Mouse (Mus musculus): ENCODE results near the gene Atg13. TPM values are rescaled to one million over a fixed set of nuclear protein-coding genes. Genes with fewer than 3 reads are reported as not detected.

Atg13 gene
- polyA plus RNA-seq, 1 experiment from 2014 or later: 34.0 TPM

DNA sequence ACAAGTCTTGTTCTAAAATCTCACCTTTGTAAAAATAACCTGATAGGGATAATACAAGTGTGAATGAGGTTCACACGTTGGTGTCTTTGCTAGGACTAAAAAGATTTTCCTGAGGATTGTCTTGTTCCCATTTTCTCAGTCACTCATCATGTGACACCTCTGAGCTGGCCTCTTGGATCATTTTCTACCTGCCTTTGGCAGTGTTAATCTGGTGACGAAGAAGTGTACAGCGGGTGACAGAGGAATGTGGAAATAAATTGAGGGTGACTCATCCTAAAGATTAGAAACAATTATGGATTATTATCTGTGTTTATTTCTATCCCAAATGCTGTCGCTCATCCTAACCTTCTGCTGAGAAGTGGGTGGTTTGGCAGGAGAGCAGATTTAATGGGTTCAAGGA lies 13.0 kb upstream of the Atg13 start:
- H3K4me1 ChIP-seq (replicated peaks): no peaks in the 10 kb centered on the region
- no peak overlapping the region for H3K4me2 ChIP-seq
- no peak for ATAC-seq (ENCODE audit: low FRiP score, low read depth)
- H3K36me3 ChIP-seq: 0 out of 2 replicates have a peak, but pooled peaks cover 9% of the 10 kb centered on the region
- 79% methylated on average over 4 of the region's 4 CpGs for WGBS
- H3K9ac ChIP-seq: no peak overlapping the region
- H3K9me3 ChIP-seq: no peaks in the 10 kb centered on the region
- H3K27ac ChIP-seq (replicated peaks): no peak overlapping the region
- no peaks in the 10 kb centered on the region for H3K27me3 ChIP-seq
- no peak overlapping the region for H3K4me3 ChIP-seq

GRCm38 (mm10) chr2:91718276-91718675 lies 7.9 kb upstream of the Atg13 start:
- WGBS: 89% methylated on average over 6 of the region's 6 CpGs
- no peaks in the 10 kb centered on the region for H3K9me3 ChIP-seq
- 0 out of 2 replicates have a peak, but pooled peaks cover 4% of the 10 kb centered on the region for H3K4me1 ChIP-seq (replicated peaks)
- H3K27ac ChIP-seq (replicated peaks): no peak overlapping the region
- H3K27me3 ChIP-seq: no peaks in the 10 kb centered on the region
- H3K9ac ChIP-seq: no peak overlapping the region
- no peak overlapping the region for H3K4me2 ChIP-seq
- 0 out of 2 replicates have a peak, but pooled peaks cover 9% of the 10 kb centered on the region for H3K36me3 ChIP-seq
- no peak for ATAC-seq (ENCODE audit: low FRiP score, low read depth)
- no peak overlapping the region for H3K4me3 ChIP-seq

GRCm38 (mm10) chr2:91714921-91715320 lies 4.5 kb upstream of the Atg13 start:
- no peak for ATAC-seq (ENCODE audit: low FRiP score, low read depth)
- Histone ChIP-seq H3K9ac (no peak overlapping the region), H3K4me3 (no peak overlapping the region), H3K4me2 (no peak overlapping the region), H3K36me3 (0 out of 2 replicates have a peak, but pooled peaks cover 2% of the 10 kb centered on the region), H3K27ac (replicated peaks) (no peak overlapping the region), H3K4me1 (replicated peaks) (peaks cover 19% of the 10 kb centered on the region), H3K9me3 (no peaks in the 10 kb centered on the region), H3K27me3 (no peaks in the 10 kb centered on the region)
- WGBS: 85% methylated on average over 1 of the region's 1 CpGs

GRCm38 (mm10) chr2:91711256-91711925 lies 1.0 kb upstream of the Atg13 start:
- no peaks in the 10 kb centered on the region for H3K36me3 ChIP-seq
- H3K9me3 ChIP-seq: no peaks in the 10 kb centered on the region

DNA sequence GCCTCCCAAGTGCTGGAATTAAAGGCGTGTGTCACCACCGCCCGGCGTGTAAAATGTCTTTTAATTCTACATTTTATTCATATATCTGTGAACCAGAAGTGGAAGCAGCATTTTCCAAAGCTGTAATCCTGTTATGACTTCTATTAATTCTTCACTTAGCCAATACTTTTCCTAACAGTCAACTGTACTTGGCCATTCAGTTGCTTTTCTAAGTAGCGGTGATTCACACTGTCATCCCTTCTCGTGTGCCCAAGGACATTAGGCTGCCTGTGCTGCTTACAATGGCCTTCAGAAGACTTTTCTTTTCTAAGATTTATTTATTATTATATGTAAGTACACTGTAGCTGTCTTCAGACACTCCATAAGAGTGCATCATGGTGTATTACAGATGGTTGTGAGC lies 2.0 kb downstream of the Atg13 start:
- Histone ChIP-seq H3K9me3 (no peaks in the 10 kb centered on the region), H3K27ac (replicated peaks) (no peak overlapping the region), H3K4me1 (replicated peaks) (peaks cover 26% of the 10 kb centered on the region), H3K27me3 (no peaks in the 10 kb centered on the region), H3K4me2 (no peak overlapping the region), H3K9ac (no peak overlapping the region), H3K36me3 (no peaks in the 10 kb centered on the region), H3K4me3 (no peak overlapping the region)
- 94% methylated on average over 6 of the region's 6 CpGs for WGBS
- no peak for ATAC-seq (ENCODE audit: low FRiP score, low read depth)

More at GRCm38 (mm10) chr2:91711256-91711925, 1.0 kb upstream of the Atg13 start:
- H3K27ac ChIP-seq (replicated peaks): peak overlapping the region; percentile 86
- peaks cover 30% of the 10 kb centered on the region for H3K4me1 ChIP-seq (replicated peaks)
- peak overlapping the region; percentile 87 for H3K9ac ChIP-seq
- WGBS: 5% methylated on average over 8 of the region's 8 CpGs
- no peak for ATAC-seq (ENCODE audit: low FRiP score, low read depth)
- peak overlapping the region; percentile 94 for H3K4me2 ChIP-seq
- peak overlapping the region; percentile 94 for H3K4me3 ChIP-seq
- no peaks in the 10 kb centered on the region for H3K27me3 ChIP-seq

DNA sequence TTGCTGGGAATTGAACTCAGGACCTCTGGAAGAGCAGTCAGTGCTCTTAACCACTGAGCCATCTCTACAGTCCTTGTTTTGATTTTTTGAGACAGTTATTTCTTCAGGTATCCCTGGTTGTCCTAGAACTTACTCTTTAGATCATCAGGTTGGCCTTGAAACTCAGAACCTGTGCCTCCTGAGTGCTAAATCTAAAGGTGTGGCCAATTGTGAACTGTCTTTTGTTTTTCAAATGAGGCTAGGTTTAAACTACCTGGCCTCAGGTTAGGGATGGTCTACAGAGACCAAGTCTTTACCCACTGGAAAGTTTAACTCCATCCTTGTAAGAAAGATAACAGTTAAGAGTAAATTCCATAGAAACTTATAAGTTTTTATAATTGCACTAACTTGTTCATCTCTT lies 3.9 kb downstream of the Atg13 start:
- Histone ChIP-seq H3K4me1 (replicated peaks) (peaks cover 14% of the 10 kb centered on the region), H3K9me3 (no peaks in the 10 kb centered on the region), H3K36me3 (no peaks in the 10 kb centered on the region), H3K4me3 (no peak overlapping the region), H3K27me3 (no peaks in the 10 kb centered on the region), H3K4me2 (no peak overlapping the region), H3K27ac (replicated peaks) (no peak overlapping the region), H3K9ac (no peak overlapping the region)
- no peak for ATAC-seq (ENCODE audit: low FRiP score, low read depth)

DNA sequence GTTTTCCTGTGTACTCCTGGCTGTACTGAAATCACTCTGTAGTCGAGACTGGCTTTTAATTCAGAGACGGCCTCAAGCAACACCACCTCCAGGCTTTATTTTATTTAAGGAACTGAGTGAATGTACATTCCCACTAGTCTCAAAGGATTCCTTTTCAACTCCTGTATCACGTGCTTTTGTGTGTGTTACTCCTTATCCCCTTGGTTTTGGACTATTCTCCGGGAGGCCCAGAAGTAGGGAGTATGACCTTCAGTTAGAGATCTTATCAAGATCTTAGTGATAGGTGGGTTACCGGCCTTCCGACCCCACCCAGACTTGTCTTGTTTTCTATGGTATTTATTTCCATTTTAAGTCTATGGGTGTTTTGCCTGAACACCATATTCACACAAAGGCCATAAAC lies 4.6 kb downstream of the Atg13 start:
- H3K9ac ChIP-seq: no peak overlapping the region
- no peak overlapping the region for H3K4me2 ChIP-seq
- H3K27ac ChIP-seq (replicated peaks): no peak overlapping the region
- no peaks in the 10 kb centered on the region for H3K27me3 ChIP-seq
- ATAC-seq (ENCODE audit: low FRiP score, low read depth): no peak
- peaks cover 11% of the 10 kb centered on the region for H3K4me1 ChIP-seq (replicated peaks)
- 90% methylated on average over 6 of the region's 6 CpGs for WGBS
- no peaks in the 10 kb centered on the region for H3K36me3 ChIP-seq
- no peak overlapping the region for H3K4me3 ChIP-seq
- no peaks in the 10 kb centered on the region for H3K9me3 ChIP-seq

DNA sequence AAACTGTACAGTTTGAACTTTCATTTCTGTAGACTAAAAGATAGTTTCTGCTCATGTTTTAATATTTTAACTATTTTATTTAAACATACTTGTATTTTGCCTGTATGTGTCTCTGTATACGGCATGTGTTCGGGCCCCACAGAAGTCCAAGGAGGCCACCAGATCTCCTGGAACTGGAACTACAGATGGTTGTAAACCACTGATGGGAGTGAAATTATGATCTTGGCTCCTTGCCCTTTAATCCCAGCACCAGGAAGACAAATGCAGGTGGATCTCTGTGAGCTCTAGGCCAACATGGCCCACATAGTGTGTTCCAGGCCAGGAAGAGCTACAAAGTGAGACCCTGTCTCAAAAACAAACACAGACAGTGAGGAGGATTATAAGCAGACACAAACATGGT lies 9.0 kb downstream of the Atg13 start:
- Histone ChIP-seq H3K9ac (no peak overlapping the region), H3K4me2 (no peak overlapping the region), H3K9me3 (no peaks in the 10 kb centered on the region), H3K27me3 (no peaks in the 10 kb centered on the region), H3K27ac (replicated peaks) (no peak overlapping the region), H3K4me3 (no peak overlapping the region), H3K4me1 (replicated peaks) (no peaks in the 10 kb centered on the region), H3K36me3 (no peaks in the 10 kb centered on the region)
- no peak for ATAC-seq (ENCODE audit: low FRiP score, low read depth)
- 94% methylated on average over 2 of the region's 2 CpGs for WGBS

DNA sequence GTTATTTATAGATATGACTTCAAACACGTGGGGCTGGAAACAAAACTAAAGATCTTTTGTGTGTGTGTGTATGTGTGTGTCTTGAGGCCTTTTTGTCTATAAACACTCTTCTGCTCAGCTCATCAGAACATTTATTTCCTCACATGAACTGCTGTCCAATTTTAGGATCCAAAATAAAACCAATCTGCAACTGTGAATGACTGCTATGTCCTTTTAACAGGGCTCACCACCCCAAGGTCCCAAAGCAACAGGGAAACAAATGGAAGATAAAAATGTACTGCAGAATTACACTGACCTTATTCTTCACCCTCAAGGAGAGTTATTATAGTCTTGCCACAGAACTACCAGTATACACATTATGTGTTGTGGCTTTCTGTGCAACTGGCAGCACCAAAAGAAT lies 11.2 kb downstream of the Atg13 start:
- Histone ChIP-seq H3K9me3 (no peaks in the 10 kb centered on the region), H3K4me2 (no peak overlapping the region), H3K27me3 (no peaks in the 10 kb centered on the region), H3K4me1 (replicated peaks) (no peaks in the 10 kb centered on the region), H3K36me3 (peaks cover 4% of the 10 kb centered on the region; the same call in 1 of the 2 replicates), H3K27ac (replicated peaks) (no peak overlapping the region), H3K4me3 (no peak overlapping the region), H3K9ac (no peak overlapping the region)
- ATAC-seq (ENCODE audit: low FRiP score, low read depth): no peak
- 74% methylated on average over 1 of the region's 1 CpGs for whole genome bisulfite sequencing

DNA sequence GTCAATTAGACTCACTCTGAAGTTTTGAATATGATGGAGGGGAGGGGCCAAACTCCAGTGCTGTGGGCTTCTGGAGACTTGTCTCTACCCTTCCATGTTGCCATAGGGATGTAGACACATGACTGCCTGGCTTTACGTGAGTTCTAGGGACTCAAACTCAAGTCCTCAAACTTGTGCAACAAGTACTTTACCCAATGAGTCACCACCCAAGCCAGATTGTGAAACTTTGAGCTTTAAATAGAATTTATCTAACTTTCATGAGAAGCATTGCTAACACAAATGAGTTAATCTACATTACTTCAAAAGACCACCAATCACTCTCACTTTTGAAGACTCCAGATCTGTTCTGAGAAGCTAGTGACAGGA lies 14.2 kb downstream of the Atg13 start:
- Histone ChIP-seq H3K9ac (no peak overlapping the region), H3K36me3 (peaks cover 14% of the 10 kb centered on the region; the same call in 1 of the 2 replicates), H3K27ac (replicated peaks) (no peak overlapping the region), H3K4me2 (no peak overlapping the region), H3K4me1 (replicated peaks) (no peaks in the 10 kb centered on the region), H3K4me3 (no peak overlapping the region), H3K27me3 (no peaks in the 10 kb centered on the region), H3K9me3 (no peaks in the 10 kb centered on the region)
- 83% methylated on average over 1 of the region's 1 CpGs for WGBS
- ATAC-seq (ENCODE audit: low FRiP score, low read depth): no peak

GRCm38 (mm10) chr2:91695436-91696224 lies 14.7 kb downstream of the Atg13 start:
- peaks cover 14% of the 10 kb centered on the region; the same call in 1 of the 2 replicates for H3K36me3 ChIP-seq
- no peak for ATAC-seq (ENCODE audit: low FRiP score, low read depth)
- H3K4me2 ChIP-seq: no peak overlapping the region
- H3K4me1 ChIP-seq (replicated peaks): no peaks in the 10 kb centered on the region
- H3K27me3 ChIP-seq: no peaks in the 10 kb centered on the region
- no peak overlapping the region for H3K9ac ChIP-seq
- H3K9me3 ChIP-seq: no peaks in the 10 kb centered on the region
- 92% methylated on average over 10 of the region's 10 CpGs for WGBS
- no peak overlapping the region for H3K27ac ChIP-seq (replicated peaks)
- H3K4me3 ChIP-seq: no peak overlapping the region

DNA sequence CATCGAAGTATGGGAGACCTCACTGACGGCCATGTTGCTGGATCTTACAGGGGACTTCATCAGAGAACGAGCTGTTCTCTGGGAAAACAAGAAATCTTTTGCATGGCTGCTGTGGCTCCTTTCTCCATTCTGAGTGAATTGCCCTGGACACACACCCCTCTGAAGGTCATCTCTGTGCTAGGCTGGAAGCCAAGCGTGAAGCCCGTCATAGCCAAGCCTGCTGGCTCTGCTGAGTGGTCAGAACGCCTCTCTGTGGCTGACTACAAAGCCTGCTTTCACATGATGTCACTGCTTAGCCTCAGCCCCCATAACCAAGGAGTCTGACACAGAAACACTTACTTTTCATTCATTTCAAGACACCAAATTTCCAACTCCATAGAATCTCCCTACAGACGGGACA lies 20.9 kb downstream of the Atg13 start:
- no peak overlapping the region for H3K4me3 ChIP-seq
- H3K27ac ChIP-seq (replicated peaks): no peak overlapping the region
- H3K4me2 ChIP-seq: no peak overlapping the region
- no peaks in the 10 kb centered on the region for H3K4me1 ChIP-seq (replicated peaks)
- H3K9ac ChIP-seq: no peak overlapping the region
- no peaks in the 10 kb centered on the region for H3K9me3 ChIP-seq
- peaks cover 46% of the 10 kb centered on the region for H3K36me3 ChIP-seq
- ATAC-seq (ENCODE audit: low FRiP score, low read depth): no peak
- WGBS: 85% methylated on average over 7 of the region's 7 CpGs
- H3K27me3 ChIP-seq: no peaks in the 10 kb centered on the region

All from hindbrain, embryonic 15.5 days (tissue).